Mouse (Mus musculus): ENCODE results near the gene Nat8f4. TPM values are rescaled to one million over a fixed set of nuclear protein-coding genes. Genes with fewer than 3 reads are reported as not detected.
"Not testable (repeated sequence)": the region's sequence is repeated elsewhere in the genome, so short reads cannot be mapped to it uniquely, and the experiment has no call there.

Gene Nat8f4
- polyA plus RNA-seq (2014; fragmentation: Nextera tagmentation; extraction: Ambion mirVana): 4.1 and 4.5 TPM in 2 replicates

DNA sequence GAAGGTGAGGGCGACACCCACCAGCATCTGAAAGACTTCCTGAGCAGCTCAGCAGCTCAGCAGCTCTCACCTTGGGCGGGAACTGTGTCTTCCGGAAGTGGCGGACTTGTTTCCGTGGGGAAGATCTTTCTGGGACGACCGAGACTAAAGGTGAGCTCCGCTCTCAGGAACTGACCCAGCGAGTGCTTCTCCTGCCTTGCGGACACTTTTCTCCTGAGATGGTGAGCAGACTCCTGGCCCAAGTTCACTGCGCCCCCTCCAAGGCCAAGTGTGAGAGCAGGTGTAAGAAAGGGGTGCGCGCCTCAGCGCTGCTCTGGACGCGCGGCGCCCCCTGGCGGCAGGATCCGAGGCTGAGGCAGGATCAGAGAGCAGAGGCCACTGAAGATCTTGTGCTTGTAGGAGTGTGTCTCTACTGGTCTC lies at the start of gene Nat8f4:
Nat8f4 (minus strand) TSS at position 243 of the 420 bp plus-strand sequence.
- not testable (repeated sequence) for H3K36me3 ChIP-seq (ENCODE audit: control insufficient read depth, insufficient read depth, low read length); H3K9ac ChIP-seq (ENCODE audit: low read length); H3K9me3 ChIP-seq (ENCODE audit: control insufficient read depth, low read length); H3K27ac ChIP-seq (ENCODE audit: low read depth); H3K27me3 ChIP-seq (replicated peaks; ENCODE audit: control insufficient read depth, insufficient read depth, low read length); H3K4me1 ChIP-seq (replicated peaks; ENCODE audit: control insufficient read depth, insufficient read depth, low read length)
- ATAC-seq (replicated peaks; ENCODE audit: low FRiP score, low TSS enrichment, low read depth): peak; percentile 68; the same call in 1 of the 2 replicates
- H3K4me3 ChIP-seq (ENCODE audit: low read depth, low read length): 0 out of 2 replicates have a peak within 1 kb of the TSS, but pooled peaks have one; percentile 13
- WGBS: 20% methylated on average over 20 of the region's 20 CpGs
- peak within 1 kb of the TSS; percentile 28; the same call in 1 of the 2 replicates for H3K4me2 ChIP-seq (ENCODE audit: low read length)
- peak; percentile 86 for DNase-seq (ENCODE audit: low spot score)

DNA sequence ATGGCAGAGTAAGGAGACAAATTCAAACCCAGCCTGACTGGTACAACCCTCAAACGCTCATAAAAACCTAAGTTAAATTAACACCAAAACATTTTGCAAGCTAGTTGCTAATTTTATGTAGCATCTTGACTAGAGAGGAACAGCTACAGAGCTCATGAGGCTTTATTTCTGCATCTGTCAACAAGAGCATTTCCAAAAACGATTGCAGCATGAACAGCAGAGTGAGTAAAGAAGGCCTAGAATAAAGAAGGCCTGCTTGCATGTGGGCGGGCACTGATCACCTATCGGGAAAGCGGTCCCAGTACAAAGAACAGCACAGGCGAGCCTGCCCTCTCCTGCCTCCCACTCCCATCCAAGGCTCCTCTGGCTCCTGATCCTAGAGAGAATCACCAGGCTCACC lies 43.9 kb upstream of the Nat8f4 start:
- H3K4me3 ChIP-seq (ENCODE audit: low read depth, low read length): no peak overlapping the region
- H3K36me3 ChIP-seq (ENCODE audit: control insufficient read depth, insufficient read depth, low read length): peaks cover 97% of the 10 kb centered on the region
- H3K9me3 ChIP-seq (ENCODE audit: control insufficient read depth, low read length): no peaks in the 10 kb centered on the region
- H3K4me2 ChIP-seq (ENCODE audit: low read length): no peak overlapping the region
- H3K9ac ChIP-seq (ENCODE audit: low read length): no peak overlapping the region
- no peak overlapping the region for H3K27ac ChIP-seq (ENCODE audit: low read depth)
- ATAC-seq (replicated peaks; ENCODE audit: low FRiP score, low TSS enrichment, low read depth) (no peak), DNase-seq (ENCODE audit: low spot score) (no peak)
- H3K4me1 ChIP-seq (replicated peaks; ENCODE audit: control insufficient read depth, insufficient read depth, low read length): no peaks in the 10 kb centered on the region
- no peaks in the 10 kb centered on the region for H3K27me3 ChIP-seq (replicated peaks; ENCODE audit: control insufficient read depth, insufficient read depth, low read length)
- WGBS: 92% methylated on average over 6 of the region's 6 CpGs

DNA sequence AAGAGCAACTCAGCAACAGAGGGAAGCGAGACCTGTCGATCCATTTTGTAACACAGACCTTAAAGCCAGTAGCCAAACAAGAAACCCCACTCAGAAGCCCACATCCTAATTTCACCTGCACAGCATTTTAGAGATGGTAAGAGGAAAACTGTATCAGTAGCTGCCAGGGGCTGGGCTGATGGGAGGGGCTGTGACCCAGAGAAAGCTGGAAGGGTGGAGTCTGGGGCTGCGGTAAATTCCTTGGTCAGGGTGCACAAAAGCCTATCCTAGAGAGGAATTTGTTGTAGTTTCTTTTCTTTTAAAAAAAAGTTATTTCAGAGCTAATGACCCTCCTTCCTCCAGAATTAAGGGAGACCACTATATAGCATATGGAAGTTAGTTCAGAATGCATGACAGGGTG lies 37.8 kb upstream of the Nat8f4 start:
- H3K27me3 ChIP-seq (replicated peaks; ENCODE audit: control insufficient read depth, insufficient read depth, low read length): no peaks in the 10 kb centered on the region
- ATAC-seq (replicated peaks; ENCODE audit: low FRiP score, low TSS enrichment, low read depth) (no peak), DNase-seq (ENCODE audit: low spot score) (no peak)
- H3K4me3 ChIP-seq (ENCODE audit: low read depth, low read length): no peak overlapping the region
- H3K4me2 ChIP-seq (ENCODE audit: low read length): no peak overlapping the region
- H3K4me1 ChIP-seq (replicated peaks; ENCODE audit: control insufficient read depth, insufficient read depth, low read length): no peaks in the 10 kb centered on the region
- H3K27ac ChIP-seq (ENCODE audit: low read depth): no peak overlapping the region
- no peaks in the 10 kb centered on the region for H3K9me3 ChIP-seq (ENCODE audit: control insufficient read depth, low read length)
- peaks cover 53% of the 10 kb centered on the region for H3K36me3 ChIP-seq (ENCODE audit: control insufficient read depth, insufficient read depth, low read length)
- 93% methylated on average over 3 of the region's 3 CpGs for WGBS
- no peak overlapping the region for H3K9ac ChIP-seq (ENCODE audit: low read length)

GRCm38 (mm10) chr6:85938701-85939100 lies 34.0 kb upstream of the Nat8f4 start:
- 63% methylated on average over 10 of the region's 10 CpGs for WGBS

GRCm38 (mm10) chr6:85936508-85937465 lies 32.1 kb upstream of the Nat8f4 start:
- DNase-seq (ENCODE audit: low spot score) (peak; percentile 90), ATAC-seq (replicated peaks; ENCODE audit: low FRiP score, low TSS enrichment, low read depth) (peak; percentile 97)
- peak overlapping the region; percentile 52 for H3K27ac ChIP-seq (ENCODE audit: low read depth)
- H3K9ac ChIP-seq (ENCODE audit: low read length): peak overlapping the region; percentile 56
- not testable (repeated sequence) for H3K36me3 ChIP-seq (ENCODE audit: control insufficient read depth, insufficient read depth, low read length); H3K4me1 ChIP-seq (replicated peaks; ENCODE audit: control insufficient read depth, insufficient read depth, low read length); H3K27me3 ChIP-seq (replicated peaks; ENCODE audit: control insufficient read depth, insufficient read depth, low read length); H3K9me3 ChIP-seq (ENCODE audit: control insufficient read depth, low read length)
- WGBS: 2% methylated on average over 50 of the region's 50 CpGs
- H3K4me2 ChIP-seq (ENCODE audit: low read length): peak overlapping the region; percentile 63
- peak overlapping the region; percentile 43 for H3K4me3 ChIP-seq (ENCODE audit: low read depth, low read length)

More at GRCm38 (mm10) chr6:85938701-85939100, 34.0 kb upstream of the Nat8f4 start:
- no peak overlapping the region for H3K4me3 ChIP-seq (ENCODE audit: low read depth, low read length)
- no peak for ATAC-seq (replicated peaks; ENCODE audit: low FRiP score, low TSS enrichment, low read depth)
- H3K4me2 ChIP-seq (ENCODE audit: low read length): no peak overlapping the region
- DNase-seq (ENCODE audit: low spot score): no peak
- peaks cover 15% of the 10 kb centered on the region for H3K36me3 ChIP-seq (ENCODE audit: control insufficient read depth, insufficient read depth, low read length)
- H3K9ac ChIP-seq (ENCODE audit: low read length): no peak overlapping the region
- H3K27ac ChIP-seq (ENCODE audit: low read depth): no peak overlapping the region
- 0 out of 2 replicates have a peak, but pooled peaks cover 3% of the 10 kb centered on the region for H3K4me1 ChIP-seq (replicated peaks; ENCODE audit: control insufficient read depth, insufficient read depth, low read length)
- H3K27me3 ChIP-seq (replicated peaks; ENCODE audit: control insufficient read depth, insufficient read depth, low read length): no peaks in the 10 kb centered on the region
- H3K9me3 ChIP-seq (ENCODE audit: control insufficient read depth, low read length): no peaks in the 10 kb centered on the region

- H3K9ac ChIP-seq (ENCODE audit: low read length): no peak overlapping the region
- no peaks in the 10 kb centered on the region for H3K9me3 ChIP-seq (ENCODE audit: control insufficient read depth, low read length)
- no peaks in the 10 kb centered on the region for H3K27me3 ChIP-seq (replicated peaks; ENCODE audit: control insufficient read depth, insufficient read depth, low read length)
- DNase-seq (ENCODE audit: low spot score) (no peak), ATAC-seq (replicated peaks; ENCODE audit: low FRiP score, low TSS enrichment, low read depth) (no peak)
- no peak overlapping the region for H3K4me3 ChIP-seq (ENCODE audit: low read depth, low read length)
- WGBS: 69% methylated on average over 3 of the region's 3 CpGs
- H3K4me2 ChIP-seq (ENCODE audit: low read length): no peak overlapping the region
- H3K4me1 ChIP-seq (replicated peaks; ENCODE audit: control insufficient read depth, insufficient read depth, low read length): 0 out of 2 replicates have a peak, but pooled peaks cover 3% of the 10 kb centered on the region
- no peak overlapping the region for H3K27ac ChIP-seq (ENCODE audit: low read depth)
- peaks cover 5% of the 10 kb centered on the region; the same call in 1 of the 2 replicates for H3K36me3 ChIP-seq (ENCODE audit: control insufficient read depth, insufficient read depth, low read length)
Observed at GRCm38 (mm10) chr6:85935646-85936045, 31.0 kb upstream of the Nat8f4 start.

DNA sequence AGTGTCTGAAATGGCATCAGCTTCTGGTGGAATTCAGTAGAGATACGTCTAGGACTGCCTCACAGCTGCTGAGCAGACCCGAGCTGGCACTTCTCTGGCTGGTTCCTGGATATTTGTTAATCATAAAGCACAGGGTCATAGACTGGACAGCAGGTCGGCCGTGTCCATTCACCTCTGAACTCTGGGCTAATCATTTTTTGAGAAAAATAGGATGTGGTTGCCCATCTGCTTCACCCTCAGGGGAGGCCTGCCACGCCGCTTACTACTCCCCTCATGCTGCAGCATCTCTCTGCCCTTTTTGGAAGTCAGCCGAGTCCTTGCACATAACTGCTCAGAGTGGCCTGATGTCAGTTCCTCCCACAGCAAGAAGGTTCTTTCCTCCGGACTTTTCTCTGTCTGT lies 29.4 kb upstream of the Nat8f4 start:
- Histone ChIP-seq H3K9ac (ENCODE audit: low read length) (no peak overlapping the region), H3K4me3 (ENCODE audit: low read depth, low read length) (no peak overlapping the region), H3K4me1 (replicated peaks; ENCODE audit: control insufficient read depth, insufficient read depth, low read length) (0 out of 2 replicates have a peak, but pooled peaks cover 3% of the 10 kb centered on the region), H3K4me2 (ENCODE audit: low read length) (no peak overlapping the region), H3K27me3 (replicated peaks; ENCODE audit: control insufficient read depth, insufficient read depth, low read length) (no peaks in the 10 kb centered on the region), H3K36me3 (ENCODE audit: control insufficient read depth, insufficient read depth, low read length) (peaks cover 20% of the 10 kb centered on the region), H3K9me3 (ENCODE audit: control insufficient read depth, low read length) (no peaks in the 10 kb centered on the region), H3K27ac (ENCODE audit: low read depth) (no peak overlapping the region)
- WGBS: 75% methylated on average over 8 of the region's 8 CpGs
- no peak for DNase-seq (ENCODE audit: low spot score)
- ATAC-seq (replicated peaks; ENCODE audit: low FRiP score, low TSS enrichment, low read depth): no peak

DNA sequence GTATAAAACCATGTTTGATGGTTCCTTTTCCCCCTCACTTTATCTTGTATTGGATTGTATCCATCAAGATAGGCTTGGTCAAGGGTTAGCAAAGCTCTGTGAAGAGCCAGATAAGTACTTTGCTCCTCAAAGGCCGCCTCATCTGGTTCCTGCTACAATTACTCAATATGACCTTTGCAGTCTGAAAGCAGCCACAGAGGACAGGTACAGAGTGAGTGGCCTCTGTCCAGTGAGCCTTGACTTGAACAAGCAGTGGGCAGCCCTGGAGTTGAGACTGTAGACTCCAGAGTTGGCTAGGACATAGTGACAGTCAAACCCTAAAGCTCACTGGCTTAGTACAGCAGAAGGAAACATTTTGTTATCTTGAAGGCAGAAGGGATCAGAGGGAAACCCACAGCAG lies 24.6 kb upstream of the Nat8f4 start:
- Histone ChIP-seq H3K27ac (ENCODE audit: low read depth) (no peak overlapping the region), H3K27me3 (replicated peaks; ENCODE audit: control insufficient read depth, insufficient read depth, low read length) (no peaks in the 10 kb centered on the region), H3K4me2 (ENCODE audit: low read length) (no peak overlapping the region), H3K4me1 (replicated peaks; ENCODE audit: control insufficient read depth, insufficient read depth, low read length) (no peaks in the 10 kb centered on the region), H3K9ac (ENCODE audit: low read length) (no peak overlapping the region), H3K4me3 (ENCODE audit: low read depth, low read length) (no peak overlapping the region), H3K36me3 (ENCODE audit: control insufficient read depth, insufficient read depth, low read length) (peaks cover 59% of the 10 kb centered on the region), H3K9me3 (ENCODE audit: control insufficient read depth, low read length) (no peaks in the 10 kb centered on the region)
- DNase-seq (ENCODE audit: low spot score): no peak
- ATAC-seq (replicated peaks; ENCODE audit: low FRiP score, low TSS enrichment, low read depth): no peak
- WGBS: 79% methylated on average over 1 of the region's 1 CpGs

All from intestine, embryonic 14.5 days (tissue).